In genomic region chr1:165178075-165178474, GRCm38 (mm10) we compare ENCODE assay signal across 26 mouse cellular contexts. TPM values are rescaled to one million over a fixed set of nuclear protein-coding genes. Genes with fewer than 3 reads are reported as not detected.
"Had no signal": no experiment of that assay in that cellular context is flagged by ENCODE, and none has a peak within 500 bp of the region (broad histone marks: within the 10 kb centered on the region; RNA-seq: fewer than 3 reads in every experiment).

No protein-coding gene starts in this region.

- DNase-seq: kidney, adult 18-20 months; kidney, adult 9 months; kidney, postnatal 14 days; kidney, postnatal 4 days; right cerebral cortex, adult 18-20 months; right cerebral cortex, postnatal 14 days; right cerebral cortex, postnatal 4 days; thymus, adult 18-20 months; thymus, postnatal 36 days had no signal

- H3K27me3 ChIP-seq: liver, embryonic 12.5 days; liver, embryonic 15.5 days; midbrain, embryonic 12.5 days; midbrain, embryonic 15.5 days; neural tube, embryonic 12.5 days; neural tube, embryonic 15.5 days had no signal

- H3K9me3 ChIP-seq: liver, embryonic 12.5 days; liver, embryonic 15.5 days; midbrain, embryonic 12.5 days; midbrain, embryonic 15.5 days; neural tube, embryonic 12.5 days; neural tube, embryonic 15.5 days had no signal

- H3K4me2 ChIP-seq: liver, embryonic 12.5 days; liver, embryonic 15.5 days; midbrain, embryonic 12.5 days; midbrain, embryonic 15.5 days; neural tube, embryonic 12.5 days; neural tube, embryonic 15.5 days had no signal

- H3K9ac ChIP-seq: liver, embryonic 12.5 days; liver, embryonic 15.5 days; midbrain, embryonic 12.5 days; midbrain, embryonic 15.5 days; neural tube, embryonic 12.5 days; neural tube, embryonic 15.5 days had no signal

- ATAC-seq: intestine, embryonic 16.5 days; liver, embryonic 12.5 days; midbrain, embryonic 15.5 days had no signal

- H3K27ac ChIP-seq: liver, embryonic 12.5 days; liver, embryonic 15.5 days; macrophage; midbrain, embryonic 12.5 days; midbrain, embryonic 15.5 days; neural tube, embryonic 12.5 days; neural tube, embryonic 15.5 days had no signal

- H3K4me3 ChIP-seq: liver, embryonic 12.5 days; liver, embryonic 15.5 days; midbrain, embryonic 12.5 days; midbrain, embryonic 15.5 days; neural tube, embryonic 12.5 days; neural tube, embryonic 15.5 days had no signal

- H3K4me1 ChIP-seq: liver, embryonic 12.5 days; midbrain, embryonic 12.5 days; midbrain, embryonic 15.5 days; neural tube, embryonic 12.5 days; neural tube, embryonic 15.5 days had no signal

- H3K36me3 ChIP-seq: midbrain, embryonic 12.5 days; midbrain, embryonic 15.5 days; neural tube, embryonic 12.5 days; neural tube, embryonic 15.5 days had no signal

RNA-seq across cellular contexts. Expression of gene Tbx19, which starts 17.5 kb away (rescaled TPM):
- total RNA-seq: layer of hippocampus, adult 18-20 months; layer of hippocampus, postnatal 14 days; left cerebral cortex, adult 8-10 months; left cerebral cortex, postnatal 14 days; megakaryocyte, adult 5-6 weeks had no signal
- polyA plus RNA-seq: intestine, embryonic 16.5 days; kidney, embryonic 16.5 days; limb, embryonic 14.5 days; liver, embryonic 12.5 days; liver, embryonic 15.5 days; macrophage; midbrain, embryonic 12.5 days; neural tube, embryonic 12.5 days; neural tube, embryonic 15.5 days; stomach, embryonic 14.5 days; urinary bladder, adult 2 months had no signal
